Mouse (Mus musculus): Measurements from ENCODE around the gene Spast. TPM values are rescaled to one million over a fixed set of nuclear protein-coding genes. Genes with fewer than 3 reads are reported as not detected.

Spast gene
- polyA plus RNA-seq, 1 experiment from 2014 or later = 16.2 TPM

DNA sequence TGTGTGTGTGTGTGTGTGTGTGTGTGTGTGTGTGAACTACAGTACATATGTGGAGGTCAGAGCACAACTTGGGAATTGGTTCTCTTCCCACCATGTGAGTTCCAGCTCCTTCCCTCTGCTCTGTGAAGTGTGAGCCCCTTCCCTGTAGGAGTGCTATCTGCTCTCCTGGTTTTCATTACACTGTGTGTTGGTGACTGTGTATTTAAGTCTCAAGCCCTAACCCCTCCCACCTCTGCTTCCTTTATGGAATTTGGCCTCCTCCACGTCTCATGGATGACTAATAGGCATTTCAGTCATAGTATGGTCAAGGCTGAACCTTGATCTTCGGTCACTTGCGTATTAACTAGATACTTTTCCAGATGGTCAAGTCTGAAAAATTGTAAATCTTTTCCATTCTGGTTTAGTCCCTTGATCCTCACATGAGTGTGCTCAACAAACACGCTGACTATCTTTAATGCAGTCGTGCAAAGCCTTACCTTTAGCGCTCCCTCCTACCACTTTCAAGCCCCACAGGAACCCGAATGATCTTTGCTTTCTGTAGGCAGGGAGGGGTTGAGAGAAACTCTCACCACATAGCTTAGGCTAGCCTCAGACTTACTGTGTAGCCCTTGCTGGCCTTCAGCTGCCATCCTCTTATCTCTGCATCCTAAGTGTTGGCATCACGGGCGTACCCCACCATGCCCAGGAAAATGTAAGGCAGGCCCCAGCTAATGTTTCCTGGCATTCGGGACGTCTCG, 63.9 kb downstream of the Spast start:
- H3K9me3 ChIP-seq (replicated peaks; ENCODE audit: control insufficient read depth, low read length) = no peaks in the 10 kb centered on the region
- H3K36me3 ChIP-seq (ENCODE audit: control insufficient read depth, insufficient read depth, low read length) = peaks cover 13% of the 10 kb centered on the region; the same call in 1 of the 2 replicates
- H3K4me1 ChIP-seq (ENCODE audit: control insufficient read depth, insufficient read depth, low read length) = no peaks in the 10 kb centered on the region
- 88% methylated on average over 12 of the region's 12 CpGs for WGBS (ENCODE audit: insufficient replicate concordance)
- no peaks in the 10 kb centered on the region for H3K27me3 ChIP-seq (ENCODE audit: control insufficient read depth, insufficient read depth, low read length)
- ATAC-seq (replicated peaks; ENCODE audit: insufficient number of reproducible peaks, low FRiP score, low TSS enrichment) = no peak
- H3K27ac ChIP-seq (ENCODE audit: low read depth, low read length) = no peak overlapping the region
- H3K9ac ChIP-seq (ENCODE audit: low read depth, low read length) = no peak overlapping the region
- H3K4me2 ChIP-seq = no peak overlapping the region
- no peak overlapping the region for H3K4me3 ChIP-seq (ENCODE audit: low read depth, low read length)

DNA sequence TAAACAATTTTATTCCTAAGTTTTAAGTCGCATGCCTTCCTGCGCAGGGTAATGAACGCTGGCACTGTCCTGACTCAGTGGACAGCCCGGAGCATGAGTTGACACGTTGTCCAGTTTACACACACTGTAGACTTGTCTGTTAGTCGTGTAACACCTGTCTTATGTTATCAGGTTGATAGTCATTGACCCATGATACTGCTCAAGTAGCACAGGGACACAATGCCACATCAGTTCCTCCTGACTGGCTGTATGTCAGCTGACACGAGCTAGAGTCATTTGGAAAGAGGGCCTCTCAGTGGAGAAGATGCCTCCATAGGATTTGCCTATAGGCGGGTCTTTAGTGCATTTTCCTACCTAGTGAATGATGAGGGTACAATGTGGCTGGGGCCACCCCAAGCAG, 67.7 kb downstream of the Spast start:
- 76% methylated on average over 8 of the region's 8 CpGs for WGBS (ENCODE audit: insufficient replicate concordance)
- H3K27ac ChIP-seq (ENCODE audit: low read depth, low read length) = no peak overlapping the region

DNA sequence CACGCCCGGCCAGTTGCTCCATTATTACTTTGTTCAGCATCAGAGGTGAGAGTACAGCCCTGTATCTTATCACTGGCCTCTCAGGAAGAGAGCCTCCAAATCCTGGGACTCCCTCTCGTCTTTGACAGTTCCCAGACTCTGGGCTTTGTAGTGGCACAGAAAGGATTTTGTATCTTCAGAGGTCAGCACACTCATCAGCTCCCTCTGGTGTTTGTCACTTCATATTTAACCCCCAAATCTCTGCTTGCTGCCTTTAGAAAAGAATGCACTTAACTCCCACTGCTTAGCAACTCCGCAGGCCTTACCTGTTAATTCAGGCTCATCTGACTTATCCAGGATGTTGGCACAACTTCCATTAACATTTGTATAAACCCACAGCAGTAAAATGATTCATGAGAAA, 70.9 kb downstream of the Spast start:
- H3K9me3 ChIP-seq (replicated peaks; ENCODE audit: control insufficient read depth, low read length) = no peaks in the 10 kb centered on the region
- H3K27ac ChIP-seq (ENCODE audit: low read depth, low read length) = no peak overlapping the region
- peaks cover 7% of the 10 kb centered on the region; the same call in 1 of the 2 replicates for H3K36me3 ChIP-seq (ENCODE audit: control insufficient read depth, insufficient read depth, low read length)
- no peak overlapping the region for H3K4me3 ChIP-seq (ENCODE audit: low read depth, low read length)
- WGBS (ENCODE audit: insufficient replicate concordance) = 35% methylated on average over 4 of the region's 4 CpGs
- H3K4me2 ChIP-seq = no peak overlapping the region
- no peak for ATAC-seq (replicated peaks; ENCODE audit: insufficient number of reproducible peaks, low FRiP score, low TSS enrichment)
- H3K27me3 ChIP-seq (ENCODE audit: control insufficient read depth, insufficient read depth, low read length) = no peaks in the 10 kb centered on the region
- no peak overlapping the region for H3K9ac ChIP-seq (ENCODE audit: low read depth, low read length)
- no peaks in the 10 kb centered on the region for H3K4me1 ChIP-seq (ENCODE audit: control insufficient read depth, insufficient read depth, low read length)

More for the DNA sequence above, 67.7 kb downstream of the Spast start:
- Histone ChIP-seq H3K27me3 (ENCODE audit: control insufficient read depth, insufficient read depth, low read length) (no peaks in the 10 kb centered on the region), H3K4me2 (no peak overlapping the region), H3K4me1 (ENCODE audit: control insufficient read depth, insufficient read depth, low read length) (no peaks in the 10 kb centered on the region), H3K9me3 (replicated peaks; ENCODE audit: control insufficient read depth, low read length) (no peaks in the 10 kb centered on the region), H3K9ac (ENCODE audit: low read depth, low read length) (no peak overlapping the region), H3K36me3 (ENCODE audit: control insufficient read depth, insufficient read depth, low read length) (peaks cover 13% of the 10 kb centered on the region; the same call in 1 of the 2 replicates), H3K4me3 (ENCODE audit: low read depth, low read length) (no peak overlapping the region)
- no peak for ATAC-seq (replicated peaks; ENCODE audit: insufficient number of reproducible peaks, low FRiP score, low TSS enrichment)

DNA sequence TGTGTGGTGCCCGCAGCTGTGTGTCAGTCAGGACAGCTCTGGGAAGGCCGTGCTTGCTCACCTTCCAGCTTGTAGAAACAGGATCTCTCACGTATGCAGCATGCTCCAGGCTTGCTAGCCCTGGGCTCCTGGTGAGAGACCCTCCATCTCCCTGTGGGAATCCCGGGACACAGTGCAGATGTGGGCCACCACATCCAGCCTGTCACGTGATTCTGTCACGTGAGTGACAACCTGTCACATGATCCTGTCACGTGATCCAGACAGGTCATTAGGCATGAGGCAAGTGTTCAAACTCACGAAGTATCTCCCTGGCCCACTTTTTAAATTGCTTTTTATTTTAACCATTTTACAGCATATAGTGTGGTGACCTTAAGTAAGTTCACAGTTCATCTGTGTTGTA, 74.5 kb downstream of the Spast start:
- Histone ChIP-seq H3K9ac (ENCODE audit: low read depth, low read length) (no peak overlapping the region), H3K4me2 (no peak overlapping the region), H3K4me1 (ENCODE audit: control insufficient read depth, insufficient read depth, low read length) (no peaks in the 10 kb centered on the region), H3K27ac (ENCODE audit: low read depth, low read length) (no peak overlapping the region), H3K4me3 (ENCODE audit: low read depth, low read length) (no peak overlapping the region), H3K36me3 (ENCODE audit: control insufficient read depth, insufficient read depth, low read length) (peaks cover 12% of the 10 kb centered on the region; the same call in 1 of the 2 replicates), H3K27me3 (ENCODE audit: control insufficient read depth, insufficient read depth, low read length) (no peaks in the 10 kb centered on the region), H3K9me3 (replicated peaks; ENCODE audit: control insufficient read depth, low read length) (no peaks in the 10 kb centered on the region)
- ATAC-seq (replicated peaks; ENCODE audit: insufficient number of reproducible peaks, low FRiP score, low TSS enrichment) = no peak; the same call in 1 of the 2 replicates
- WGBS (ENCODE audit: insufficient replicate concordance) = 83% methylated on average over 8 of the region's 8 CpGs

DNA sequence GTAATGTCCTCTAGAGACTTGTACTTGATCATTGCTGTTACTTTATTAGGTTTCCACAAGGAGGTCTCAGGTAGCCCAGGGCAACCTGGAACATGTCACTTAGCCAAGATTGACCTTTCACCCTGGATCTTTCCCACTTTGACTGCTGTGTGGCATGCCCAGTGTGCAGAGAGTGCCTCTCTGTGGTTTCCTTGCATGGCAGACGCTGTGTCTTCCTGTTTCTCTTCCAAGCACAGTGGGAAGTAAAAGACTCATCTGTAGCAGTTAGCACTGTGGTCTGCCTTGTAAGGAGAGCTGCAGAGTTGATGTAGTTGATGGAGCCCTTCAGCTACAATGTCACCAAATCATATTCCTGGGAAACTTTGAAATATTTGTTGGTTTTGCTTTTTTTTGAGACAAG, 75.9 kb downstream of the Spast start:
- peaks cover 16% of the 10 kb centered on the region for H3K36me3 ChIP-seq (ENCODE audit: control insufficient read depth, insufficient read depth, low read length)
- no peak overlapping the region for H3K9ac ChIP-seq (ENCODE audit: low read depth, low read length)
- H3K4me1 ChIP-seq (ENCODE audit: control insufficient read depth, insufficient read depth, low read length) = no peaks in the 10 kb centered on the region
- no peak overlapping the region for H3K4me3 ChIP-seq (ENCODE audit: low read depth, low read length)
- H3K27me3 ChIP-seq (ENCODE audit: control insufficient read depth, insufficient read depth, low read length) = no peaks in the 10 kb centered on the region
- ATAC-seq (replicated peaks; ENCODE audit: insufficient number of reproducible peaks, low FRiP score, low TSS enrichment) = no peak
- H3K4me2 ChIP-seq = no peak overlapping the region
- 78% methylated on average over 1 of the region's 1 CpGs for WGBS (ENCODE audit: insufficient replicate concordance)
- no peak overlapping the region for H3K27ac ChIP-seq (ENCODE audit: low read depth, low read length)
- H3K9me3 ChIP-seq (replicated peaks; ENCODE audit: control insufficient read depth, low read length) = no peaks in the 10 kb centered on the region

DNA sequence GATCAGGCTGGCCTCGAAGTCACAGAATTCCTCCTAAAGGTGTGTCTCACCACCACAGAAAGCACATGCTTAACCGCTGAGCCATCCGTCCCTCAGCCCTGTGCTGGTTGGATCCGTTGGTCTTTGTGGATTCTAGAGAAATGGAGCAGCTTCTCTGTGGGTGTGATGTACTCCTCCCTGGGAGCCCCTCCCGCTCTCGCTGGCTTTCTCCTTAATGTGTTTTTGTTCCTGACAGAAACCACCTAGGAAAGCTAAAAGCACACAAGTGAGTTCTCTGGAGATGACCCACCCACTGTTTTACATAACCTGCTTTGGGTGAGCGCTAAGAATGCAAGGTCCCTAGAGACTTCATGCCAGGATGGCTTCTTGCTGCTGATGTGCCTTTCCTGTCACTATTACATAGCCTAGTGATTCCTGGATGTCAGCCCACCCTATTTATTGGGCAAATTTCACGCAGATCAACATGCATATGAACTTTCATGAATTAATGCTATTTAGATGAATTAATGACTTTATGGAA, 78.1 kb downstream of the Spast start:
- Histone ChIP-seq H3K9ac (ENCODE audit: low read depth, low read length) (no peak overlapping the region), H3K4me2 (no peak overlapping the region), H3K4me3 (ENCODE audit: low read depth, low read length) (no peak overlapping the region), H3K9me3 (replicated peaks; ENCODE audit: control insufficient read depth, low read length) (no peaks in the 10 kb centered on the region), H3K4me1 (ENCODE audit: control insufficient read depth, insufficient read depth, low read length) (no peaks in the 10 kb centered on the region), H3K27ac (ENCODE audit: low read depth, low read length) (no peak overlapping the region), H3K27me3 (ENCODE audit: control insufficient read depth, insufficient read depth, low read length) (no peaks in the 10 kb centered on the region), H3K36me3 (ENCODE audit: control insufficient read depth, insufficient read depth, low read length) (peaks cover 18% of the 10 kb centered on the region)
- 82% methylated on average over 8 of the region's 8 CpGs for WGBS (ENCODE audit: insufficient replicate concordance)
- ATAC-seq (replicated peaks; ENCODE audit: insufficient number of reproducible peaks, low FRiP score, low TSS enrichment) = no peak

DNA sequence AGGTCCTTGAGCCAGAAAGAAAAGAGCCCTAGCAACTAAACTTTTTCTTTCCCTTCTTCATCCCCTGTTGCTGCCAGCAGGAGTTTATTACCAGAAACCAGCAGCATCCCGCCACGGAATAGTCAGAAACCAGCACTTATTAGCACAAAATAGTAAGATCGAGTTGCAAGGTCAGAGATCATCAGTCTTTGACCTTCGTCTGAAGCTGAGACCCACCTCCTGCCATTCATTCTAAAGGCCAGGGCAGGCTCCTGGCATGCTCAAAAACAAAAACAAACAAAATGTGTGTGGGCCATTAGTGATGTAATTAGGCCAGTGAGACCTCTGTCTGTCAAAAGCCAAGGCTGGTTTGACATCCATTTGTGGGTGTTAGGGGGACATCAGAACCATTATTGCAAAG, 79.4 kb downstream of the Spast start:
- Histone ChIP-seq H3K27me3 (ENCODE audit: control insufficient read depth, insufficient read depth, low read length) (no peaks in the 10 kb centered on the region), H3K36me3 (ENCODE audit: control insufficient read depth, insufficient read depth, low read length) (peaks cover 18% of the 10 kb centered on the region), H3K27ac (ENCODE audit: low read depth, low read length) (no peak overlapping the region), H3K9ac (ENCODE audit: low read depth, low read length) (no peak overlapping the region), H3K4me2 (no peak overlapping the region), H3K4me1 (ENCODE audit: control insufficient read depth, insufficient read depth, low read length) (no peaks in the 10 kb centered on the region), H3K9me3 (replicated peaks; ENCODE audit: control insufficient read depth, low read length) (no peaks in the 10 kb centered on the region), H3K4me3 (ENCODE audit: low read depth, low read length) (no peak overlapping the region)
- 71% methylated on average over 4 of the region's 4 CpGs for WGBS (ENCODE audit: insufficient replicate concordance)
- no peak for ATAC-seq (replicated peaks; ENCODE audit: insufficient number of reproducible peaks, low FRiP score, low TSS enrichment)

DNA sequence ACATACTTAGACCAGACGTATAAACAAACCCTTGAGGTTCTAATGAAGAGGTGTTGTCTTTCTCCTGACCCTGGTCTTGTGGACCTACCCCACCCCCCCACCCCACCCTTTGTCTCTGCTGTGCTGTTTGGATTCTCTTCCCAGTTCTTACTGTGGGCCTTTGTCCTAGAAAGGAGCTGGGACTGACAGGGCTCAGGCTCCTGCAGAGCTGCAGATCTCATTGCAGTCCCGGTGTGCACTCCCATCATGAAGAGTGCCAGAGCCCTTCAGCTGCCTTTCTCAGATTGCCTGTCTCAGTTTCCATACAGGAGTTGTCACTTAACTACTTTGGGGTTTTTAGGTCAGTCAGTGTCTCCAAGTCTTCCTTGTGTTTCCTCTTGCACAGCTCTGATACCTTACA, 81.9 kb downstream of the Spast start:
- no peak overlapping the region for H3K4me3 ChIP-seq (ENCODE audit: low read depth, low read length)
- H3K27me3 ChIP-seq (ENCODE audit: control insufficient read depth, insufficient read depth, low read length) = no peaks in the 10 kb centered on the region
- 0 out of 2 replicates have a peak, but pooled peaks cover 3% of the 10 kb centered on the region for H3K4me1 ChIP-seq (ENCODE audit: control insufficient read depth, insufficient read depth, low read length)
- no peak overlapping the region for H3K4me2 ChIP-seq
- no peak overlapping the region for H3K9ac ChIP-seq (ENCODE audit: low read depth, low read length)
- WGBS (ENCODE audit: insufficient replicate concordance) = 83% methylated on average over 2 of the region's 2 CpGs
- H3K36me3 ChIP-seq (ENCODE audit: control insufficient read depth, insufficient read depth, low read length) = peaks cover 19% of the 10 kb centered on the region
- H3K9me3 ChIP-seq (replicated peaks; ENCODE audit: control insufficient read depth, low read length) = no peaks in the 10 kb centered on the region
- H3K27ac ChIP-seq (ENCODE audit: low read depth, low read length) = no peak overlapping the region
- no peak for ATAC-seq (replicated peaks; ENCODE audit: insufficient number of reproducible peaks, low FRiP score, low TSS enrichment)

All from heart, embryonic 11.5 days (tissue).